8 mouse cellular contexts compared by ENCODE assay signal in the genomic region with DNA sequence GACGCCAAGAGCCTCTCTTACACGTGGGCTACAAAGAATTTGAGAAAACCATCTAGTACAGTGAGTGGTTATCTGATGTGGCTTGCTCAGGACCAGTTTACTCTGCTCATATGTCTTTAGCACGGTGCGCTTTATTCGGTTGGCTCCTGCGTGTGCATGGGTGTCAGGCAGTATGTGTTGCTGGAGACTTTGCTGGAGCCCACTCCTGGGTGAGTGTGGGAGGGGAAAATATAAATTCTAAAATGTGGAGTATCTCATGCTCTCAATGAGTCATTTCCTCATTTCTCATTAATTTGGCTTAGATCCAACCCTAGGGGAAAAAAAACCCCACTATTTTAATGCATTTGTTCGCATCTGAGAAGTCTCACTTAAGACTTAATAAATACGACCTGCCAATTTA. TPM values are rescaled to one million over a fixed set of nuclear protein-coding genes. Genes with fewer than 3 reads are reported as not detected.
DNase-seq lines count a peak whose midpoint lies in the region; ATAC-seq and TF ChIP-seq lines count a peak whose summit lies in the region.
"Had no signal": no experiment of that assay in that cellular context is flagged by ENCODE, and none has a peak within 500 bp of the region (broad histone marks: within the 10 kb centered on the region; RNA-seq: fewer than 3 reads in every experiment).

No protein-coding gene starts in this region.

- H3K27me3 ChIP-seq in lung, embryonic 14.5 days (ENCODE audit: insufficient read depth, low read length): no peaks in the 10 kb centered on the region
- H3K27me3 ChIP-seq in embryonic facial prominence, embryonic 10.5 days (replicated peaks; ENCODE audit: low read depth, poor library complexity, severe bottlenecking): no peaks in the 10 kb centered on the region
- H3K27me3 ChIP-seq in hindbrain, embryonic 11.5 days (ENCODE audit: control insufficient read depth, insufficient read depth, low read length): no peaks in the 10 kb centered on the region
- no peaks in the 10 kb centered on the region for H3K27me3 ChIP-seq in neural tube, embryonic 12.5 days (replicated peaks)
- H3K27me3 ChIP-seq: limb, embryonic 12.5 days had no signal

- no peak overlapping the region for H3K9ac ChIP-seq in lung, embryonic 14.5 days
- no peak overlapping the region for H3K9ac ChIP-seq in hindbrain, embryonic 11.5 days (ENCODE audit: low read depth, low read length)
- H3K9ac ChIP-seq in neural tube, embryonic 12.5 days: no peak overlapping the region
- H3K9ac ChIP-seq: limb, embryonic 12.5 days had no signal

- peak overlapping the region; percentile 36; the same call in 1 of the 2 replicates for H3K27ac ChIP-seq in lung, embryonic 14.5 days (ENCODE audit: low read depth)
- H3K27ac ChIP-seq in embryonic facial prominence, embryonic 10.5 days (replicated peaks): peak overlapping the region; percentile 48
- peak overlapping the region; percentile 78 for H3K27ac ChIP-seq in hindbrain, embryonic 11.5 days (ENCODE audit: low read depth, low read length)
- peak overlapping the region; percentile 20; the same call in 1 of the 2 replicates for H3K27ac ChIP-seq in neural tube, embryonic 12.5 days
- H3K27ac ChIP-seq: limb, embryonic 12.5 days had no signal

- ATAC-seq in lung, embryonic 14.5 days (ENCODE audit: insufficient read depth): peak; percentile 65; the same call in 1 of the 2 replicates
- ATAC-seq in hindbrain, embryonic 11.5 days (ENCODE audit: low FRiP score): peak; percentile 49
- ATAC-seq in neural tube, embryonic 12.5 days (ENCODE audit: low FRiP score, low read depth): peak; percentile 22; the same call in 1 of the 2 replicates

- H3K36me3 ChIP-seq in lung, embryonic 14.5 days (ENCODE audit: insufficient read depth): no peaks in the 10 kb centered on the region
- no peaks in the 10 kb centered on the region for H3K36me3 ChIP-seq in embryonic facial prominence, embryonic 10.5 days (replicated peaks)
- no peaks in the 10 kb centered on the region for H3K36me3 ChIP-seq in hindbrain, embryonic 11.5 days (ENCODE audit: control insufficient read depth, insufficient read depth, low read length)
- H3K36me3 ChIP-seq in neural tube, embryonic 12.5 days: no peaks in the 10 kb centered on the region
- H3K36me3 ChIP-seq: limb, embryonic 12.5 days had no signal

- no peaks in the 10 kb centered on the region for H3K9me3 ChIP-seq in lung, embryonic 14.5 days (ENCODE audit: low read depth, low read length)
- H3K9me3 ChIP-seq in embryonic facial prominence, embryonic 10.5 days: no peaks in the 10 kb centered on the region
- H3K9me3 ChIP-seq in hindbrain, embryonic 11.5 days (ENCODE audit: control insufficient read depth, low read length): no peaks in the 10 kb centered on the region
- H3K9me3 ChIP-seq in neural tube, embryonic 12.5 days: no peaks in the 10 kb centered on the region
- H3K9me3 ChIP-seq: limb, embryonic 12.5 days had no signal

- peak; percentile 43 for DNase-seq in lung, embryonic 14.5 days
- no peak for DNase-seq in lung, postnatal 25 days (ENCODE audit: low spot score)
- DNase-seq in embryonic facial prominence, embryonic 10.5 days (ENCODE audit: low spot score): no peak
- DNase-seq in hindbrain, embryonic 11.5 days (ENCODE audit: low spot score): no peak
- DNase-seq in adrenal gland, adult 18-20 months (ENCODE audit: low spot score in 2 of 2): no peak
- DNase-seq in layer of hippocampus, adult 9-11 months: no peak

- no peak for TF ChIP-seq CTCF in lung, embryonic 14.5 days (IDR thresholded peaks at IDR 0.05; ENCODE audit: low read depth)

- H3K4me1 ChIP-seq in lung, embryonic 14.5 days (ENCODE audit: insufficient read depth): no peaks in the 10 kb centered on the region; the same call in 1 of the 2 replicates
- peaks cover 16% of the 10 kb centered on the region for H3K4me1 ChIP-seq in embryonic facial prominence, embryonic 10.5 days
- H3K4me1 ChIP-seq in hindbrain, embryonic 11.5 days (replicated peaks; ENCODE audit: control insufficient read depth, insufficient read depth, low read length): peaks cover 4% of the 10 kb centered on the region
- H3K4me1 ChIP-seq in neural tube, embryonic 12.5 days: peaks cover 22% of the 10 kb centered on the region

- 40% methylated on average over 8 of the region's 8 CpGs for WGBS in lung, embryonic 14.5 days
- WGBS in embryonic facial prominence, embryonic 10.5 days: 73% methylated on average over 8 of the region's 8 CpGs
- 60% methylated on average over 8 of the region's 8 CpGs for WGBS in hindbrain, embryonic 11.5 days
- WGBS in neural tube, embryonic 12.5 days: 44% methylated on average over 8 of the region's 8 CpGs

- H3K4me3 ChIP-seq in lung, embryonic 14.5 days (ENCODE audit: low read depth, low read length): no peak overlapping the region
- no peak overlapping the region for H3K4me3 ChIP-seq in embryonic facial prominence, embryonic 10.5 days
- no peak overlapping the region for H3K4me3 ChIP-seq in hindbrain, embryonic 11.5 days (ENCODE audit: low read depth, low read length)
- no peak overlapping the region for H3K4me3 ChIP-seq in neural tube, embryonic 12.5 days
- H3K4me3 ChIP-seq: limb, embryonic 12.5 days had no signal

- H3K4me2 ChIP-seq in lung, embryonic 14.5 days: peak overlapping the region; percentile 19; the same call in 1 of the 2 replicates
- H3K4me2 ChIP-seq in hindbrain, embryonic 11.5 days (replicated peaks; ENCODE audit: low read depth, low read length): 0 out of 2 replicates have a peak overlapping the region, but pooled peaks have one; percentile 4
- H3K4me2 ChIP-seq in neural tube, embryonic 12.5 days (replicated peaks): peak overlapping the region; percentile 35
- H3K4me2 ChIP-seq: limb, embryonic 12.5 days had no signal

RNA-seq across cellular contexts. Expression of a gene that starts 33.2 kb away (rescaled TPM):
- polyA plus RNA-seq in lung, embryonic 14.5 days (2014; fragmentation: Nextera tagmentation; extraction: Ambion mirVana): 73.1 and 74.7 TPM in 2 replicates
- 73.2 and 75.8 TPM in 2 replicates for polyA plus RNA-seq in embryonic facial prominence, embryonic 10.5 days (2016; fragmentation: Nextera tagmentation; extraction: Ambion mirVana)
- 86.0 and 93.4 TPM in 2 replicates for polyA plus RNA-seq in hindbrain, embryonic 11.5 days (2014; fragmentation: Nextera tagmentation; extraction: Ambion mirVana)
- polyA plus RNA-seq in neural tube, embryonic 12.5 days (2016; fragmentation: Nextera tagmentation; extraction: Ambion mirVana): 63.0 and 63.3 TPM in 2 replicates
- 10 to 100 TPM; 26.9 to 28.7 TPM for total RNA-seq in adrenal gland, adult 18-20 months (2021)

Comparison
In these comparisons a context has a peak if more than half of its experiments do, and no peak if none do; other contexts are left out.
1. H3K27ac ChIP-seq: peak in every context shown above with its lines; median percentile 78 in hindbrain, embryonic 11.5 days; 48 in embryonic facial prominence, embryonic 10.5 days; 36 in lung, embryonic 14.5 days; 20 in neural tube, embryonic 12.5 days.